Mouse (Mus musculus): ENCODE measurements at regions not wholly inside any gene's neighbourhood (a gene's known extent, or its start where the extent isn't known, plus 50 kb on each side); places are given as distances from the start of the nearest gene placed in this dataset.

GRCm38 (mm10) chr10:117519670-117520535, 109.4 kb upstream of the Cpm start:
- TF ChIP-seq POLR2A (IDR thresholded peaks at IDR 0.05; ENCODE audit: borderline replicate concordance, control insufficient read depth, low read depth, low read length) (no peak), CTCF (IDR thresholded peaks at IDR 0.05; ENCODE audit: control insufficient read depth, insufficient read depth, low read length) (no peak)

Data from bone marrow, adult 2 months (tissue).